Mouse (Mus musculus) lung, embryonic 15.5 days (tissue): ENCODE results near the gene Pogz. TPM values are rescaled to one million over a fixed set of nuclear protein-coding genes. Genes with fewer than 3 reads are reported as not detected.
A peak's percentile ranks its signal among the peaks of the same experiment; 100 is the strongest.
"Not testable (repeated sequence)": the region's sequence is repeated elsewhere in the genome, so short reads cannot be mapped to it uniquely, and the experiment has no call there.

ENCODE experiments used
- ATAC-seq: fragments of 200-750 bp; cut with Nextera tagmentation; 2 replicates; pipeline ENCODE4 v1.8.0; 2017; ENCODE audit warnings: moderate number of reproducible peaks, borderline replicate concordance; ENCODE audit not compliant: low FRiP score, low TSS enrichment; ENCODE audit errors: extremely low read depth
- H3K27ac ChIP-seq: fragments of 300-500 bp; sonication (generic); 2 replicates; pipeline ENCODE4 v1.5.1; 2015; ENCODE audit warnings: moderate library complexity, mild to moderate bottlenecking, inconsistent platforms
- H3K27me3 ChIP-seq: fragments of 300-500 bp; sonication (generic); 2 replicates; pipeline ENCODE4 v1.6.1; 2015; ENCODE audit warnings: inconsistent platforms
- H3K36me3 ChIP-seq: fragments of 300-500 bp; sonication (generic); 2 replicates; pipeline ENCODE4 v1.6.1; 2015; ENCODE audit warnings: inconsistent platforms
- H3K4me1 ChIP-seq: fragments of 300-500 bp; sonication (generic); 2 replicates; pipeline ENCODE4 v1.6.1; 2015; ENCODE audit warnings: inconsistent platforms
- H3K4me2 ChIP-seq: fragments of 300-500 bp; sonication (generic); 2 replicates; pipeline ENCODE4 v1.6.1; 2015; ENCODE audit warnings: inconsistent platforms, mild to moderate bottlenecking, moderate library complexity
- H3K4me3 ChIP-seq: fragments of 300-500 bp; sonication (generic); 2 replicates; pipeline ENCODE4 v1.5.1; 2015; ENCODE audit warnings: mild to moderate bottlenecking, inconsistent platforms
- H3K9ac ChIP-seq: fragments of 300-500 bp; sonication (generic); 2 replicates; pipeline ENCODE4 v1.6.1; 2015; ENCODE audit warnings: inconsistent platforms
- H3K9me3 ChIP-seq: fragments of 300-500 bp; sonication (generic); 2 replicates; pipeline ENCODE4 v1.6.1; 2016; ENCODE audit warnings: inconsistent platforms
- WGBS: fragments of 180-500 bp; shearing (Covaris S2); methylation state at CpG from one replicate; pipeline ENCODE4 v1.1.7; 2015; 5-methylcytosine and 5-hydroxymethylcytosine counted together
- polyA plus RNA-seq: library from polyadenylated mRNA; unstranded; fragments of >200 nt; fragmentation: Nextera tagmentation; extraction: Ambion mirVana; gene quantifications from 2 replicates; pipeline ENCODE4 v1.2.1, GENCODE M21; 2015

The Pogz gene
- polyA plus RNA-seq, 1 experiment from 2014 or later, result 16.3 TPM

GRCm38 (mm10) chr3:94886316-94887224 lies 49.2 kb downstream of the Pogz start, which contains the start of gene Psmb4:
TSS of gene Psmb4 (minus strand) at chr3:94886961.
- H3K27me3 ChIP-seq, result no peaks in the 10 kb centered on the region
- ATAC-seq, result peak; percentile 89
- H3K36me3 ChIP-seq, result peaks cover 31% of the 10 kb centered on the region
- H3K4me3 ChIP-seq, result peak within 1 kb of the TSS; percentile 81
- no peaks in the 10 kb centered on the region for H3K9me3 ChIP-seq
- H3K4me1 ChIP-seq, result peaks cover 15% of the 10 kb centered on the region
- H3K27ac ChIP-seq, result peak within 1 kb of the TSS; percentile 55
- under 1% methylated on average over 61 of the region's 61 CpGs for WGBS
- peak within 1 kb of the TSS; percentile 72 for H3K4me2 ChIP-seq
- peak within 1 kb of the TSS; percentile 80 for H3K9ac ChIP-seq

- ATAC-seq, result no peak
- H3K36me3 ChIP-seq, result peaks cover 14% of the 10 kb centered on the region
- H3K9ac ChIP-seq, result no peak overlapping the region
- peaks cover 15% of the 10 kb centered on the region for H3K4me1 ChIP-seq
- no peak overlapping the region for H3K27ac ChIP-seq
- H3K4me2 ChIP-seq, result no peak overlapping the region
- no peak overlapping the region for H3K4me3 ChIP-seq
- no peaks in the 10 kb centered on the region for H3K27me3 ChIP-seq
- no peaks in the 10 kb centered on the region for H3K9me3 ChIP-seq
Measured at GRCm38 (mm10) chr3:94888595-94888994, 51.2 kb downstream of the Pogz start.

- H3K4me2 ChIP-seq, result no peak overlapping the region
- no peaks in the 10 kb centered on the region for H3K9me3 ChIP-seq
- 65% methylated on average over 3 of the region's 3 CpGs for WGBS
- H3K4me1 ChIP-seq, result no peaks in the 10 kb centered on the region
- no peaks in the 10 kb centered on the region for H3K27me3 ChIP-seq
- H3K9ac ChIP-seq, result no peak overlapping the region
- H3K27ac ChIP-seq, result no peak overlapping the region
- ATAC-seq, result no peak
- H3K36me3 ChIP-seq, result no peaks in the 10 kb centered on the region
- no peak overlapping the region for H3K4me3 ChIP-seq
Measured at GRCm38 (mm10) chr3:94894076-94894475, 56.7 kb downstream of the Pogz start.

- no peak overlapping the region for H3K9ac ChIP-seq
- 16% methylated on average over 7 of the region's 7 CpGs for WGBS
- no peak for ATAC-seq
- H3K27me3 ChIP-seq, result no peaks in the 10 kb centered on the region
- no peaks in the 10 kb centered on the region for H3K36me3 ChIP-seq
- no peaks in the 10 kb centered on the region for H3K9me3 ChIP-seq
- H3K4me1 ChIP-seq, result 0 out of 2 replicates have a peak, but pooled peaks cover 4% of the 10 kb centered on the region
- H3K4me2 ChIP-seq, result no peak overlapping the region
- no peak overlapping the region for H3K27ac ChIP-seq
- H3K4me3 ChIP-seq, result no peak overlapping the region
Measured at GRCm38 (mm10) chr3:94902747-94903146, 65.4 kb downstream of the Pogz start.

GRCm38 (mm10) chr3:94904759-94905158 lies 67.4 kb downstream of the Pogz start:
- H3K4me3 ChIP-seq, H3K9ac ChIP-seq, H3K9me3 ChIP-seq, H3K27me3 ChIP-seq, H3K36me3 ChIP-seq, ATAC-seq, H3K4me2 ChIP-seq, H3K4me1 ChIP-seq, H3K27ac ChIP-seq: not testable (repeated sequence)
- 45% methylated on average over 3 of the region's 3 CpGs for WGBS

GRCm38 (mm10) chr3:94906482-94906881 lies 69.1 kb downstream of the Pogz start:
- no peaks in the 10 kb centered on the region for H3K27me3 ChIP-seq
- no peak overlapping the region for H3K4me2 ChIP-seq
- 59% methylated on average over 1 of the region's 1 CpGs for WGBS
- H3K4me1 ChIP-seq, result 0 out of 2 replicates have a peak, but pooled peaks cover 4% of the 10 kb centered on the region
- H3K36me3 ChIP-seq, result no peaks in the 10 kb centered on the region
- no peak for ATAC-seq
- no peak overlapping the region for H3K4me3 ChIP-seq
- H3K27ac ChIP-seq, result no peak overlapping the region
- H3K9ac ChIP-seq, result no peak overlapping the region
- no peaks in the 10 kb centered on the region for H3K9me3 ChIP-seq

- 51% methylated on average over 2 of the region's 2 CpGs for WGBS
- Histone ChIP-seq H3K9ac (no peak overlapping the region), H3K4me2 (no peak overlapping the region), H3K36me3 (no peaks in the 10 kb centered on the region), H3K27me3 (no peaks in the 10 kb centered on the region), H3K9me3 (no peaks in the 10 kb centered on the region), H3K27ac (peak overlapping the region; percentile 68), H3K4me3 (no peak overlapping the region), H3K4me1 (no peaks in the 10 kb centered on the region)
- ATAC-seq, result peak; percentile 23; the same call in 1 of the 2 replicates
Measured at GRCm38 (mm10) chr3:94911050-94911693, 73.8 kb downstream of the Pogz start.

GRCm38 (mm10) chr3:94913801-94914200 lies 76.4 kb downstream of the Pogz start:
- no peak overlapping the region for H3K4me3 ChIP-seq
- H3K9ac ChIP-seq, result no peak overlapping the region
- H3K27ac ChIP-seq, result no peak overlapping the region
- no peaks in the 10 kb centered on the region for H3K36me3 ChIP-seq
- WGBS, result 48% methylated on average over 5 of the region's 5 CpGs
- H3K4me2 ChIP-seq, result no peak overlapping the region
- H3K9me3 ChIP-seq, result no peaks in the 10 kb centered on the region
- H3K4me1 ChIP-seq, result peaks cover 9% of the 10 kb centered on the region
- no peaks in the 10 kb centered on the region for H3K27me3 ChIP-seq
- no peak for ATAC-seq

GRCm38 (mm10) chr3:94915903-94916741 lies 78.8 kb downstream of the Pogz start:
- Histone ChIP-seq H3K4me3 (no peak overlapping the region), H3K27me3 (no peaks in the 10 kb centered on the region), H3K36me3 (no peaks in the 10 kb centered on the region), H3K27ac (peak overlapping the region; percentile 66), H3K9ac (no peak overlapping the region), H3K9me3 (no peaks in the 10 kb centered on the region), H3K4me2 (no peak overlapping the region), H3K4me1 (peaks cover 9% of the 10 kb centered on the region)
- WGBS, result 62% methylated on average over 7 of the region's 7 CpGs
- ATAC-seq, result no peak

- H3K9me3 ChIP-seq, result no peaks in the 10 kb centered on the region
- H3K27ac ChIP-seq, result peak overlapping the region; percentile 79
- H3K36me3 ChIP-seq, result no peaks in the 10 kb centered on the region
- peak overlapping the region; percentile 22; the same call in 1 of the 2 replicates for H3K4me2 ChIP-seq
- no peaks in the 10 kb centered on the region for H3K27me3 ChIP-seq
- H3K4me1 ChIP-seq, result peaks cover 9% of the 10 kb centered on the region
- no peak overlapping the region for H3K4me3 ChIP-seq
- WGBS, result 53% methylated on average over 14 of the region's 14 CpGs
- peak; percentile 71 for ATAC-seq
- no peak overlapping the region for H3K9ac ChIP-seq
Measured at GRCm38 (mm10) chr3:94917816-94918361, 80.5 kb downstream of the Pogz start.

- H3K27ac ChIP-seq, result no peak overlapping the region; the same call in 1 of the 2 replicates
Measured at GRCm38 (mm10) chr3:94918845-94919244, 81.5 kb downstream of the Pogz start.

More at GRCm38 (mm10) chr3:94918845-94919244, 81.5 kb downstream of the Pogz start:
- no peaks in the 10 kb centered on the region for H3K9me3 ChIP-seq
- no peaks in the 10 kb centered on the region for H3K27me3 ChIP-seq
- no peak overlapping the region for H3K9ac ChIP-seq
- no peaks in the 10 kb centered on the region for H3K36me3 ChIP-seq
- peaks cover 9% of the 10 kb centered on the region for H3K4me1 ChIP-seq
- 81% methylated on average over 4 of the region's 4 CpGs for WGBS
- no peak for ATAC-seq
- H3K4me2 ChIP-seq, result no peak overlapping the region
- H3K4me3 ChIP-seq, result no peak overlapping the region
